Mouse (Mus musculus): ENCODE measurements at regions not wholly inside any gene's neighbourhood (a gene's known extent, or its start where the extent isn't known, plus 50 kb on each side); places are given as distances from the start of the nearest gene placed in this dataset.

DNA sequence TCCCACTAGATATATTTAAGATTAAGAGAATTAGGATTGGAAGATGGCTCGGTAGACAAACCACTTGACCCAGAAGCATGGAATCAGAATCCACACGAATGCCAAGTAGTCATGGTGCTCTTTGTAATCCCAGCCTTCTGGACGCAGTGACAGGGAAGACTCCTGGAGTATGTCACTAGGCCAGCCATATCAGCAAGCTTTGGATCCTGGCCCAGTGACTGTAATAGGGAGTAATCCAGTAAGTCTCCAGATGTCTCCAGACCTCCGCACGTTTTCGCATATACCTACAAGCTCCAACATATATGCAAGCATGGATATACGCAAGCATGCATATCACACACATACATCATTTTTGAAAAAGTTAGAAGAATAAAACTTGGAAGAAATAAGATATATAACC lies 73.9 kb upstream of the H2afz start:
- no peak for DNase-seq (ENCODE audit: low spot score in 2 of 2)

DNA sequence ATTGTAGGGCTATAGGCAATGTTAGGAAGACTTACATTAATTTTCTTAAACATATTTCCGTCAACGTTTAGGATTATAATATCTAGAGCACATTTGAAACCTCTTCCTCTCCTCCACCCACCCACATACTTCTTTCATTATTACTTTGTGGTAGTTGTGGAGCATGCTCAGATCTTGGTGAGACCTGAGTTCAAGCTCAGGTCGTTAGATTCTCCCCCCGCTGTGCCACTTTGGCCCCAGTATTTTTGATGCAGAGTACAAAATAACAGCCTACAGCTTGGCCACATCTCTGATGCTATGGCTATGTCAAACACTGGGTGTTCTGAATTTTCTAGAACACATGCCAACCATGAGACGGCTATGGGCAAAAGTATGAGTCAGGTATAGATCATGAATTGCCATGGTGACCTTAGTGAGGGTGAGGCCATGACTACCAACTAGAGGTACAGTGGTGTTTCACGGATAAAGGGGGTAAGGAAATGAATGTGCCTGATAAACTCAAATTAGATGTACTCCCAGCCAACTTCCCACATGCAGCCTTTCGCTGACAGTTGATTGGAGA lies 68.5 kb upstream of the H2afz start:
- DNase-seq (ENCODE audit: low spot score in 2 of 2) = no peak

DNA sequence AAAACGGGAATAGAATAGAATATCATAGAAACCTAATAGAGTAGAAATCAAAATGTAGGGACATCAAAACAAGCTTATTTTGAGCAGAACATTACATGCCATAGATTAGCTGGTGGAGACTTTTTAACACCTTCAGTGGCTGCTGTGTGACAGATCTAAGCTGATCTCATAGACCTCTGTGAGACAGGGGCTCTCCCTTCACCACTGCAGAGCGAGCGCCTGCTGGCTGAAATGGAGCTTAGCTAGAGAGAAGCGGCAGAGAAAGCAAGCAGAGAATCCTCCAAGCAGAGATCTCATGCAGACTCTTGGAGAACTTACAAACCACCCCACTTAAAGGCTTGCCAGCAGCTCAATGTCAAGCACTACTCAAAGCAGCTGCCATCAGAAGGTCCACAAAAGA lies 65.5 kb upstream of the H2afz start:
- no peak for DNase-seq (ENCODE audit: low spot score in 2 of 2)

DNA sequence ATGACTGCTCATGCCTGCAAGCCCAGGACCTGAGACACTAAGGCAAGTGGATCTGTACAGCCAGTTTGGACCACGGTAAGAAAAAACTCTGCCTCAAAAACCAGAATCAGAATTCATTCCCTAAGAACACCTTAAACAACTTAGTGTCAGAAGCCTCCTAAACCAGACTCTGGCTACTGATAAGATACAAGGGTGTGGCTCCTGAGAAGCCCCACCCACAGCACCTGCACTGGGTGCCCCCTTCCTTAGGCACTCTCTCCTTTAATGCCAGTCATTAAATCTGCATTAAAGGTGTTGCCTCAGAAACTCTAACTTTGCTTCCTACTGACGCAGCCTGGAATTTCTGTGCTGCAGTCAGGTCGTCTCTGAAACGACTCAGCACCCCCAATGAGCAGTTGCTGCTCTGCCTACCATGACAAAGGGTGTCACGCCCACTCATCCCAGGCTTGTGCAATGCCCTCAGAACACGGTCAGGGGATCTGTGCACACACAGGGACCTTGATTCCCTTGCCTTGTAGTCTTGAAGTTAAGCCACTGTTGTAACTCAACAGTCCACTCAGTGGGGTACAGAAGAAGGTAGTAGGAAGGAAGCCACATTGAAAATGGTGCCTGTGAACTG lies 62.8 kb upstream of the H2afz start:
- no peak for DNase-seq (ENCODE audit: low spot score in 2 of 2)

DNA sequence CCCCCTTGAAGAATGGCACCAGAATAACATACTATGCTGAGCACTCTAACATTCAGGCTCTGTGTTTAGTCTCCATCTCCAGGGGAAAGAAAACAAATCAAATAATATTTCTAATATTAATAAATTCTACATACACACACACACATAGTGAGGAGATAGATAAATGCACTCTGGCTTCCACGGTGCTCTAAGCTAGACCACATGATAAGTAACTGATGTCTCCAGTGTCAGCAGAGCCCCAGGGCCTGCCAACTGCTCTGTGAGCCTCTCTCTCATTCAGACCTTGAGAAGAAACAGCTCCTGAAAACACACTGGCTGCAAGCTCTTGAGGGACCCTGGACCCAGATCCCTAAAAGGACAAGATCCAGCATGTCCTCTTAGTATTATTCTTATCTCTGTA lies 56.9 kb upstream of the H2afz start:
- DNase-seq (ENCODE audit: low spot score in 2 of 2) = no peak

DNA sequence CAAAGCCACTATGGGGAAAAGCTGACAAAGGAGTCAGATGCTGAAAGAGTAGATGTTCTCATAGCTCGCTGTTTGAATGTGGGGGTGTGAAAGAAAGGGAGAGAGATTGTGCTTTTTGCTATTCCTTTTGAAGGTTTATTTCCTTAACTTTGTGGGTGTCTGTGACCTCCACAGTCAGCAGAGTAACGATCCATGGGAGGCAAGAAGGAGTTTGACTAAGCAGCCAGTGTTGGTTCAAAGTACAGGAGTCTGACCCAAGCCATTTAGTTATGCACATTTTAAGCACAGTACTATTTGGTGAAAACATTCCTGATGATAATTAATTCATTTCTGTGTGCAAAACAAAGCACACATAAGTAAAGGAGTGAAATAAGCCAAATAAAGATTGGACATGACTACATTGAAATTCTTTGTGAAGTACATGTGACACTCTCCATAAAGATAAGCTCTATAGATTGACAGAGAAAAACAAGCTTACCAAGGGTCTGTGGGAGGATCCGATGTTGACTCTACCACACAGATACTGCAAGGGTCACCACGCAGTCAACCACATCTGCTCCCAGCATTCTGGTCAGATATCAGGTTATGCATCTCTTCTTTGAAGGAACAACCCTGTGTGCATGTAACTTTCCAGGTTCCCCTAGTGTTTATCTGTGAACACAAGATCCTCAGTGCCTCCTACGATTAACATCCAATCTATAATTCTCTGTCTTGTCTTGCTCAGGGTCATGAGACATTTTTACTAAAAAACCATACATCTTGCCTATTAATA lies 56.2 kb upstream of the H2afz start:
- DNase-seq (ENCODE audit: low spot score in 2 of 2) = no peak

DNA sequence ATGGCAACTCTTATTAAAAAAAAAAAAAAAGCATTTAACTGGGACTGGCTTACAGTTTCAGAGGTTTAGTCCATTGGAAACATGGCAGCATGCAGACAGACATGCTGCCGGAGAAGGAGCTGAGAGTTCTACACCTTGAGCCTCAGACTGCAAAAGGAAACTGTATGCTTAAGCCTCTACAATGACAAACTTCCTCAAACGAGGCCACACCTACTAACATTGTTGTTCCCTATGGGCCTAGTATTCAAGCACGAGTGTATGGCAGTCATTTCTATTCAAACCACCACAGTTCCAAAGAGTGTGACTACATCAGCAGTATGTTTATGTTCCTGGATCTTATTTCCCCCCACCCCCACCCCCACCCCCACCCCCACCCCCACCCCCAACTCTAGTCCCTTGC lies 54.2 kb upstream of the H2afz start:
- DNase-seq (ENCODE audit: low spot score in 2 of 2) = no peak

Measured in spleen, postnatal 10 days (tissue).